Mouse (Mus musculus) liver, adult 2 months (tissue): Measurements from ENCODE around the gene Wipf1.

Experiments
- CTCF ChIP-seq: fragments of 200-500 bp; IDR thresholded peaks from 2 replicates; pipeline ENCODE4 v1.5.1; 2011; ENCODE audit warnings: low read depth, low read length, control low read depth
- POLR2A ChIP-seq: fragments of 200-500 bp; IDR thresholded peaks from 2 replicates; pipeline ENCODE4 v1.6.1; 2011; ENCODE audit warnings: low read length, control low read depth; ENCODE audit not compliant: insufficient read depth; ENCODE audit errors: extremely low read depth

DNA sequence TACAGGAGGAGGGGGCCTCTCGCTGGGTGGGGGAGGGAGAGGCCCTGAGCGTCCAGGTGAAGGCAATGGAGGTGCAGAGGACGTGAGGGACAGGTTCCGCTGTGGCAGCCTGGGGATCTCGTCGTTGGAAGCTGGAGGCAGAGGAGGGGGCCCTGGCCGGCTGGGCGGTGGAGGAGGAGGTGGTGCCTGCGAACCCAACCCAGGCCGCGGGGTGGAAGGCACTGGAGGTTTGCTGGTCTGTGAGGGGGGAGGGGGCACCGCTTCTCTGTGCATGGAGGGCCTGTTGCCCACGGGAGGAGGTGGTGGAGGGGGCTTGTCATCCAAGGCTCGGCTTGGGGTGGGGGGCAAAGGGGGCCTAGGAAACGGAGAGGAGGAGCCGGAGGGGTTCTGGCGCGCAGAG, 92.6 kb downstream of the Wipf1 start:
- TF ChIP-seq CTCF (no peak), POLR2A (no peak)
